Comparison of ENCODE assay signal across 8 mouse cellular contexts in the genomic region with DNA sequence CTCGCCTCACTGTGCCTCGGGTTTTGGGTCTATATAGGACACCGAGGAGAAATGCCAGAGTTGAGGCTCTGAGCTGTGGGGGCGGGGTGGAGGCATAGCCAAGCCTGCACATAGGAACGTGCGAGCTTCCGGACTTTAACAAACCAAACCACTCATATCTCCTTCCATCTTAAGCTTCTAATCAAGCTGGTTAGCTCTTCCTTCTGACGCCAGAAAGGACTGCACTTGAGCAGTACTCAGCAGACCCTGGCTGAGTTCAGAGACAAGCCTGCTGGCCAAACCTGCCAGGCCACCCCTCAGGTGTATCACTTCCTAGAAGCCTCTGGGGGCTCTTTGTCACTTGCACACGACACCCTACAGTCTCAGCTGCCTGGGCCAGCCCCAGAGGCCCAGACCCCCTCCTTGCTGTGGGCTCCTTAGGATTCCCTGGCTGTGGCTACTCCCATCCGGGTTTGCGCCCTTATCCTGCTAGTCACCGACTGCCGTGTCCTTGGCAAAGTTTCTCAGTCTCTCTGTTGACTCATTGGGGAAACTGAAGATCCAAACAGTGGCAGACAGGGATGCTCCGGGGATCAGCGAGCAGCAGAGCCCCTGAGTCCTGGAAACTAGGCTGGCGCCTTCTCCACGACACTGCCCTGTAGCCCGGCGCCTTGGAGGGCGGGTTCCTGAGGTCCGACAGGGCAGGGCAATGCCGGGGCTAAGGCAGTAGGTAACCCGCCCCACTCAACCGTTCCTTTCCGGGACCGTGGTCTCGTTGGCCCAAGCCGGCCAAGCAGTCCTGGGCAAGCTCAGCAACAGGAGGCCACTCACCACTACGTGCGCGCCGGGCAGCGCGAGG. TPM values are rescaled to one million over a fixed set of nuclear protein-coding genes. Genes with fewer than 3 reads are reported as not detected.
A peak's percentile ranks its signal among the peaks of the same experiment; 100 is the strongest.
DNase-seq lines count a peak whose midpoint lies in the region; ATAC-seq and TF ChIP-seq lines count a peak whose summit lies in the region.

No protein-coding gene starts in this region.

- no peak for TF ChIP-seq CTCF in kidney, adult 2 months (conservative IDR thresholded peaks at IDR 0.05; ENCODE audit: insufficient read depth, insufficient read length, low read depth, low read length)
- no peak for TF ChIP-seq CTCF in liver, adult 2 months (IDR thresholded peaks at IDR 0.05; ENCODE audit: low read depth, low read length)
- no peak for TF ChIP-seq CTCF in midbrain, postnatal 0 days (IDR thresholded peaks at IDR 0.05)

- H3K9me3 ChIP-seq in midbrain, postnatal 0 days (ENCODE audit: low read length), result no peaks in the 10 kb centered on the region
- no peaks in the 10 kb centered on the region for H3K9me3 ChIP-seq in stomach, embryonic 16.5 days (replicated peaks; ENCODE audit: control insufficient read depth, low read length)

- H3K9ac ChIP-seq in liver, adult 2 months (ENCODE audit: low read depth, low read length), result peak overlapping the region; percentile 87
- H3K9ac ChIP-seq in midbrain, postnatal 0 days (replicated peaks; ENCODE audit: low read length, poor library complexity, severe bottlenecking), result peak overlapping the region; percentile 75
- peak overlapping the region; percentile 87 for H3K9ac ChIP-seq in stomach, embryonic 16.5 days (ENCODE audit: low read length)

- DNase-seq in layer of hippocampus, adult 11-12 months (ENCODE audit: low spot score), result peak; percentile 21
- DNase-seq in layer of hippocampus, adult 9-10 months (ENCODE audit: low spot score), result no peak
- peak; percentile 49 to 50 for DNase-seq in cerebellum, postnatal 10 days
- peak; percentile 15 to 22 for DNase-seq in frontal cortex, postnatal 14 days (ENCODE audit: low spot score in 2 of 2)
- DNase-seq in kidney, adult 2 months, result peak; percentile 28
- DNase-seq in liver, adult 2 months (ENCODE audit: extremely low read depth, low read depth, low spot score), result peak; percentile 47
- peak; percentile 15 for DNase-seq in midbrain, postnatal 0 days (ENCODE audit: low spot score)

- no peak for TF ChIP-seq POLR2A in kidney, adult 2 months (IDR thresholded peaks at IDR 0.05; ENCODE audit: low read depth, low read length)
- no peak for TF ChIP-seq POLR2A in liver, adult 2 months (IDR thresholded peaks at IDR 0.05; ENCODE audit: extremely low read depth, insufficient read depth, low read length)

- H3K4me2 ChIP-seq in midbrain, postnatal 0 days (ENCODE audit: low read depth, low read length, poor library complexity, severe bottlenecking), result peak overlapping the region; percentile 97
- H3K4me2 ChIP-seq in stomach, embryonic 16.5 days (ENCODE audit: low read depth, low read length), result peak overlapping the region; percentile 98

- no peaks in the 10 kb centered on the region for H3K27me3 ChIP-seq in kidney, adult 2 months (replicated peaks; ENCODE audit: control insufficient read depth, insufficient read depth, low read length)
- no peaks in the 10 kb centered on the region for H3K27me3 ChIP-seq in liver, adult 2 months (ENCODE audit: control insufficient read depth, insufficient read depth, low read length)
- no peaks in the 10 kb centered on the region for H3K27me3 ChIP-seq in midbrain, postnatal 0 days (ENCODE audit: insufficient read depth, low read length)
- H3K27me3 ChIP-seq in stomach, embryonic 16.5 days (ENCODE audit: control insufficient read depth, insufficient read depth, low read length), result no peaks in the 10 kb centered on the region

- under 1% methylated on average over 34 of the region's 34 CpGs for WGBS in kidney, adult 2 months
- WGBS in liver, adult 2 months, result under 1% methylated on average over 34 of the region's 34 CpGs
- WGBS in midbrain, postnatal 0 days, result 4% methylated on average over 34 of the region's 34 CpGs
- WGBS in stomach, embryonic 16.5 days, result 1% methylated on average over 34 of the region's 34 CpGs

- peak; percentile 33; the same call in 1 of the 2 replicates for ATAC-seq in midbrain, postnatal 0 days (ENCODE audit: low FRiP score)
- ATAC-seq in stomach, embryonic 16.5 days (ENCODE audit: insufficient read depth, low FRiP score), result peak; percentile 59

- no peaks in the 10 kb centered on the region for H3K36me3 ChIP-seq in kidney, adult 2 months (ENCODE audit: control insufficient read depth, insufficient read depth, low read length)
- H3K36me3 ChIP-seq in liver, adult 2 months (ENCODE audit: control insufficient read depth, insufficient read depth, low read length), result peaks cover 5% of the 10 kb centered on the region
- H3K36me3 ChIP-seq in midbrain, postnatal 0 days (ENCODE audit: insufficient read depth, low read length), result peaks cover 4% of the 10 kb centered on the region; the same call in 1 of the 2 replicates
- no peaks in the 10 kb centered on the region for H3K36me3 ChIP-seq in stomach, embryonic 16.5 days (ENCODE audit: control insufficient read depth, insufficient read depth, low read length)

- H3K79me2 ChIP-seq in liver, adult 2 months (ENCODE audit: control insufficient read depth, insufficient read depth, low read length), result peaks cover 10% of the 10 kb centered on the region; the same call in 1 of the 2 replicates

- H3K4me3 ChIP-seq in kidney, adult 2 months (ENCODE audit: insufficient read depth, low read depth, low read length), result peak overlapping the region; percentile 91
- H3K4me3 ChIP-seq in liver, adult 2 months (ENCODE audit: insufficient read depth, low read depth, low read length), result peak overlapping the region; percentile 81
- peak overlapping the region; percentile 75 for H3K4me3 ChIP-seq in midbrain, postnatal 0 days (ENCODE audit: low read depth, low read length)
- peak overlapping the region; percentile 85 for H3K4me3 ChIP-seq in stomach, embryonic 16.5 days (replicated peaks; ENCODE audit: low read length)

- H3K27ac ChIP-seq in kidney, adult 2 months (ENCODE audit: insufficient read depth, low read depth, low read length), result peak overlapping the region; percentile 63
- H3K27ac ChIP-seq in liver, adult 2 months (replicated peaks; ENCODE audit: insufficient read depth, low read depth, low read length), result peak overlapping the region; percentile 74
- peak overlapping the region; percentile 19; the same call in 1 of the 2 replicates for H3K27ac ChIP-seq in midbrain, postnatal 0 days (ENCODE audit: low read depth, low read length)
- peak overlapping the region; percentile 90 for H3K27ac ChIP-seq in stomach, embryonic 16.5 days (ENCODE audit: low read length)

- peaks cover 5% of the 10 kb centered on the region; the same call in 1 of the 2 replicates for H3K4me1 ChIP-seq in kidney, adult 2 months (ENCODE audit: control insufficient read depth, insufficient read depth, low read length)
- peaks cover 14% of the 10 kb centered on the region for H3K4me1 ChIP-seq in liver, adult 2 months (ENCODE audit: control insufficient read depth, insufficient read depth, low read length)
- H3K4me1 ChIP-seq in midbrain, postnatal 0 days (ENCODE audit: insufficient read depth, low read length), result peaks cover 6% of the 10 kb centered on the region; the same call in 1 of the 2 replicates
- H3K4me1 ChIP-seq in stomach, embryonic 16.5 days (ENCODE audit: control insufficient read depth, insufficient read depth, low read length), result peaks cover 16% of the 10 kb centered on the region

RNA-seq across cellular contexts. Expression of gene Kdsr, which starts 0.6 kb away (rescaled TPM):
- 7.6 and 13.3 TPM in 2 replicates for polyA plus RNA-seq in kidney, adult 2 months (2012; rRNA removed)
- total RNA-seq in liver, adult 2 months (2014; rRNA removed), result 10.4 and 11.4 TPM in 2 replicates
- 10.3 and 10.5 TPM in 2 replicates for polyA plus RNA-seq in liver, adult 2 months (2012; rRNA removed)
- total RNA-seq in midbrain, postnatal 0 days (2014; rRNA removed), result 10.6 and 14.3 TPM in 2 replicates
- 17.1 and 18.9 TPM in 2 replicates for polyA plus RNA-seq in midbrain, postnatal 0 days (2015; fragmentation: Nextera tagmentation; extraction: Ambion mirVana)
- polyA plus RNA-seq in stomach, embryonic 16.5 days (2015; fragmentation: Nextera tagmentation; extraction: Ambion mirVana), result 15.7 and 18.5 TPM in 2 replicates

RNA-seq across cellular contexts. Expression of gene Vps4b, which starts 37.6 kb away (rescaled TPM):
- polyA plus RNA-seq in kidney, adult 2 months (2012; rRNA removed), result 13.3 and 16.0 TPM in 2 replicates
- total RNA-seq in liver, adult 2 months (2014; rRNA removed), result 36.4 and 37.8 TPM in 2 replicates
- 10.5 and 10.7 TPM in 2 replicates for polyA plus RNA-seq in liver, adult 2 months (2012; rRNA removed)
- 20.1 and 23.9 TPM in 2 replicates for total RNA-seq in midbrain, postnatal 0 days (2014; rRNA removed)
- 23.1 and 23.4 TPM in 2 replicates for polyA plus RNA-seq in midbrain, postnatal 0 days (2015; fragmentation: Nextera tagmentation; extraction: Ambion mirVana)
- 81.8 and 82.1 TPM in 2 replicates for polyA plus RNA-seq in stomach, embryonic 16.5 days (2015; fragmentation: Nextera tagmentation; extraction: Ambion mirVana)

RNA-seq across cellular contexts. Expression of gene Bcl2, which starts 44.9 kb away (rescaled TPM):
- 1.9 and 2.6 TPM in 2 replicates for polyA plus RNA-seq in kidney, adult 2 months (2012; rRNA removed)
- total RNA-seq in liver, adult 2 months (2014; rRNA removed), result 1.5 and 2.0 TPM in 2 replicates
- polyA plus RNA-seq in liver, adult 2 months (2012; rRNA removed), result 0.26 and 0.35 TPM in 2 replicates
- 13.5 and 18.8 TPM in 2 replicates for total RNA-seq in midbrain, postnatal 0 days (2014; rRNA removed)
- 6.8 and 9.0 TPM in 2 replicates for polyA plus RNA-seq in midbrain, postnatal 0 days (2015; fragmentation: Nextera tagmentation; extraction: Ambion mirVana)
- 17.8 and 18.0 TPM in 2 replicates for polyA plus RNA-seq in stomach, embryonic 16.5 days (2015; fragmentation: Nextera tagmentation; extraction: Ambion mirVana)

Comparison
In these comparisons a context has a peak if more than half of its experiments do, and no peak if none do; other contexts are left out.
1. H3K27ac ChIP-seq: peak in every context shown above with its lines; median percentile 90 in stomach, embryonic 16.5 days; 74 in liver, adult 2 months; 63 in kidney, adult 2 months; 19 in midbrain, postnatal 0 days.